Mouse (Mus musculus): ENCODE measurements around the gene Dok3.

- no peak for TF ChIP-seq CTCF (IDR thresholded peaks at IDR 0.05; ENCODE audit: extremely low read depth, insufficient read length, insufficient replicate concordance, low read depth, low read length)
- TF ChIP-seq POLR2A (IDR thresholded peaks at IDR 0.05; ENCODE audit: low read depth, low read length), result no peak
Observed at GRCm38 (mm10) chr13:55575932-55576331, 46.8 kb upstream of the Dok3 start.
